Mouse (Mus musculus) cerebellum, adult 2 months (tissue): ENCODE measurements at regions not wholly inside any gene's neighbourhood (a gene's known extent, or its start where the extent isn't known, plus 50 kb on each side); places are given as distances from the start of the nearest gene placed in this dataset.

Experiments used
- DNase-seq, 2 experiments: peaks; one replicate each; pipeline ENCODE4 v3.0.0; 2021
- H3K27ac ChIP-seq: fragments of 200-500 bp; 2 replicates; pipeline ENCODE4 v1.5.1; 2012; ENCODE audit warnings: low read length, control low read depth, inconsistent platforms; ENCODE audit not compliant: insufficient read depth
- H3K27me3 ChIP-seq: fragments of 200-500 bp; 2 replicates; pipeline ENCODE4 v1.6.1; 2012; ENCODE audit warnings: inconsistent platforms, mild to moderate bottlenecking, low read length, moderate library complexity; ENCODE audit not compliant: control insufficient read depth, insufficient read depth
- H3K4me1 ChIP-seq: fragments of 200-500 bp; 2 replicates; pipeline ENCODE4 v1.6.1; 2011; ENCODE audit warnings: low read length; ENCODE audit not compliant: control insufficient read depth, insufficient read depth
- H3K4me3 ChIP-seq: fragments of 200-500 bp; replicated peaks from 2 replicates; pipeline ENCODE3; 2011; ENCODE audit warnings: mild to moderate bottlenecking, low read depth, low read length, control low read depth; ENCODE audit not compliant: insufficient read depth
- CTCF ChIP-seq: fragments of 200-500 bp; IDR thresholded peaks from 2 replicates; pipeline ENCODE4 v1.5.1; 2011; ENCODE audit warnings: low read depth, mild to moderate bottlenecking, control low read depth, low read length, moderate library complexity, borderline replicate concordance; ENCODE audit not compliant: insufficient read depth
- POLR2A ChIP-seq: fragments of 200-500 bp; IDR thresholded peaks from 2 replicates; pipeline ENCODE4 v1.6.1; 2011; ENCODE audit warnings: low read length, control low read depth, borderline replicate concordance; ENCODE audit not compliant: insufficient read depth
- WGBS: fragments of 180-500 bp; shearing (Covaris S2); methylation state at CpG from one replicate; pipeline ENCODE4 v1.1.7; 2018; 5-methylcytosine and 5-hydroxymethylcytosine counted together

- Histone ChIP-seq H3K4me3 (no peak overlapping the region), H3K27me3 (no peaks in the 10 kb centered on the region), H3K27ac (no peak overlapping the region), H3K4me1 (peaks cover 18% of the 10 kb centered on the region)
- 87% methylated on average over 6 of the region's 6 CpGs for WGBS
- no peak for DNase-seq
- no peak for TF ChIP-seq CTCF
- TF ChIP-seq POLR2A = no peak
Measured at GRCm38 (mm10) chr1:92726341-92726740, 77.7 kb upstream of the Otos start.

GRCm38 (mm10) chr1:92724135-92724534, 75.5 kb upstream of the Otos start:
- Histone ChIP-seq H3K27me3 (no peaks in the 10 kb centered on the region), H3K27ac (no peak overlapping the region), H3K4me3 (no peak overlapping the region), H3K4me1 (peaks cover 10% of the 10 kb centered on the region)
- WGBS = 47% methylated on average over 3 of the region's 3 CpGs
- TF ChIP-seq POLR2A (no peak), CTCF (no peak)
- no peak for DNase-seq

DNA sequence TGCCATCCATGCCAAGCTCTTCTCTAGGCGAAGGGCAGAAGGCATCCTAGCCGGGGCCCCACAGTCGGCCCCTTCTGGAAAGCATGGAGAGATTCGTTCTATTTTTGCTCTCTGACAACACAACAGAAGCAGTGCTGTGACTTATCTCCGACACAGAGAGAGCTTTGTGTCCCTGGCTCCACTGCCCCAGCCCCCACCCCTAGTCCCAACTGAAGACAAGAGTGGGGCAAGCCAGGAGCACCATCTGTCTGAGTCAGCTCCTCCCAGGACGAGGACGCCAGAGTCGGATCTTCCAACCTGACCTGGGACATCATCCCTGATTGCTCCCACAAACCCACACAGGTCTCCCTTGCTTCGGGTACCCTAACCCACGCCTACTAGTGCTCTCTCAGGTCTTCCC, 71.9 kb upstream of the Otos start:
- Histone ChIP-seq H3K27me3 (no peaks in the 10 kb centered on the region), H3K4me3 (no peak overlapping the region), H3K27ac (no peak overlapping the region), H3K4me1 (peaks cover 7% of the 10 kb centered on the region)
- WGBS = 29% methylated on average over 10 of the region's 10 CpGs
- peak in 1 of 2 experiments; percentile 39 for DNase-seq
- TF ChIP-seq CTCF = no peak
- TF ChIP-seq POLR2A = no peak

GRCm38 (mm10) chr1:92719864-92720263, 71.2 kb upstream of the Otos start:
- Histone ChIP-seq H3K27ac (no peak overlapping the region), H3K4me3 (no peak overlapping the region), H3K4me1 (peaks cover 7% of the 10 kb centered on the region), H3K27me3 (no peaks in the 10 kb centered on the region)
- TF ChIP-seq POLR2A (no peak), CTCF (no peak)
- DNase-seq = no peak
- WGBS = 92% methylated on average over 6 of the region's 6 CpGs

DNA sequence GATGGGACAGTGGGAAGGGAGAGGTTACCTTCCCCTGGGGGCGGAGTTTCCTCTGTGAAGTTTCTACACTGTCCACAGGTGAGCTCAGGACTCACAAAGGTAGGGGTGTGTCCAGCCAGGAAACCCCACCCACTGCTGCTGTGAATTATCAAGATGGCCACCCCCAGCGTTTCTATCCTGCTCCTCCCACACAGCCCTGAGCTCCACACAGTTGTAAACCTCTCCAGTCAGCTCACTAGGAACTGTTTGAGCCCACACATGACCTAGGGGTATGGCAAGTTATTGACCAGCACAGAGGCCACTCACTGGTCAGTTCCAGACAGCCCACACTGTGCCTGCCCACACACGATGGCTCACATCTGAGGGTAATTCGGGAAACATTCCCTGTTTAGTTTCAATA, 69.5 kb upstream of the Otos start:
- no peak for DNase-seq
- WGBS = 78% methylated on average over 4 of the region's 4 CpGs
- TF ChIP-seq CTCF (no peak), POLR2A (no peak)
- Histone ChIP-seq H3K4me1 (peaks cover 7% of the 10 kb centered on the region), H3K27me3 (no peaks in the 10 kb centered on the region), H3K4me3 (no peak overlapping the region), H3K27ac (no peak overlapping the region)

DNA sequence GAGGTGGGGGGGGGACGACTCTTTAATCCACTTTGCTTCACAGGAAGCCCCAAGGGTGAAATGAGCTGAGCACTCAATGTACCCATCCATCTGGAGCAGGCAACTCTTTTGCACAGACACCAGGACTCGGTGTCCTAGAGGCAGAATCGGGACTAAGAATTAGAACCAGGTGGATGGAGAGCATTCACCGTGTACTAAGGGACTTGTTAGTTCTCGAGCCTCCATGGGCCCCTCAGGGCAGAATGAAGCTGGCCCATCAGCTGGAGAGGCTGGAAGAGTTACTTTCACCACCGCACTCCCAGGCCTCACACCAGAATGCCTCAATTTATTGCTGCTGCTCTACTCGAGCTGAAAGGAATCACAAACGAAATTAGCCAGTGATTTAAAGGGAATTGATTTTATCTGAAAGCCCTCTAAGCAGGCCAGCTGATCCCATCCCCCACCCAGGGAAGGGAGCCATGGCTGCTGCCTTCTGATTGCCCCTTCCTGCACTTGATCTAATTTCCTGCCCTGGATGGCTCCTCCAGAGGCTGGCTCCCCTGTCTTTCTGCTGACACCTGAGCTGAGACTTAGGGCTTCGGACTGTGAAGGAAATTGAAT, 66.2 kb upstream of the Otos start:
- no peak overlapping the region for H3K4me3 ChIP-seq
- no peaks in the 10 kb centered on the region for H3K27me3 ChIP-seq
- WGBS = 74% methylated on average over 9 of the region's 9 CpGs
- H3K4me1 ChIP-seq = no peaks in the 10 kb centered on the region
- DNase-seq = no peak
- H3K27ac ChIP-seq = no peak overlapping the region
- TF ChIP-seq POLR2A = no peak
- TF ChIP-seq CTCF = no peak

DNA sequence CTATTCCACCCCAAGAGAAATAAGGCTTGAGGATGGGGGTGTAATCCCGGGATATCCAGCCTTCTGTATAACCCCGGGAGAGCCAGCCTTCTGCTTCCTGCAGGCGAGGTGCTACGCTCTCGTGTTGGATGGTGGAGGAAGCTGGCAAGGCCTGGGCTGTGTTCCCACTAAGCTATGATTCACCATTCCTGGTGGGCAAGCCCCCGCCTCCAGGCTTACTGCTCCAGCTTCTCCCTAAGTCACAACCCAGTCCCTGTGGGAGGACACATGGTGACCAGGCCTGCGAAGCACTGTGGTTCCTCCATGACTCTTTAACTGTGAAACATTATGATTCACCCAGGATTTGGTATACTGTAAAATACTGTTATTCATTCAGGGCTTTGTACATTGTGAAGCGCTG, 63.7 kb upstream of the Otos start:
- no peak overlapping the region for H3K4me3 ChIP-seq
- WGBS = 82% methylated on average over 8 of the region's 8 CpGs
- no peak for DNase-seq
- no peak for TF ChIP-seq POLR2A
- TF ChIP-seq CTCF = no peak
- H3K27me3 ChIP-seq = no peaks in the 10 kb centered on the region
- H3K4me1 ChIP-seq = peaks cover 3% of the 10 kb centered on the region; the same call in 1 of the 2 replicates
- no peak overlapping the region for H3K27ac ChIP-seq

DNA sequence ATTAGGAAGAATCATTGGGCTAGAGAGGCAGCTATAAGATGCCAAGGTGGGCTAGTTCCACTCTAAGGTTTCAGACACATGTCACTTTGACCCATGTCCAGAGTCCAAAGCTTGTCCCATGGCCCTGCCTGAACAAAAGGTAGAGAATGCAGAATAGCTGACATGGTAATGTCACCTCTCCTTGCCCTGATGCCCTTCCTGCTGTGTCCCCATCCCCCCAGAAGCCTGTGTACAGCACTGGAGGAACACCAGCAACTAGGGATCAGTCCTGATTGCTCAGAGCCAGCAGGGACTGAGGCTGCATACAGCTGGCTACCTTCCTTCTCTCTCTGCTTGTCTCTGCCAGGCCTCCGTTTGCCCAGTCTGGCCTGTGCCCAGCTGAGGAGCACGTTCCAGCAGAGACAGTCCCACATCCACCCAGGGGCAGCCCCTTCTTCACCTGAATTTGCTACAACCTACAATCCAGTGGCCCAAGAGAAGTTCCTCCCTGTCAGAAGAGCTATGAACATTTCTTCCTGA, 61.7 kb upstream of the Otos start:
- no peak for TF ChIP-seq CTCF
- no peak for TF ChIP-seq POLR2A
- 27% methylated on average over 2 of the region's 2 CpGs for WGBS
- H3K4me3 ChIP-seq = no peak overlapping the region

More for the DNA sequence above, 61.7 kb upstream of the Otos start:
- no peaks in the 10 kb centered on the region for H3K27me3 ChIP-seq
- no peak overlapping the region for H3K27ac ChIP-seq
- no peak for DNase-seq
- H3K4me1 ChIP-seq = peaks cover 3% of the 10 kb centered on the region; the same call in 1 of the 2 replicates
